Mouse (Mus musculus) bone marrow macrophage, adult 2 months (primary cell): ENCODE results near the gene Gpld1.

Source experiments
- CTCF ChIP-seq: IDR thresholded peaks from 2 replicates; pipeline ENCODE4 v1.5.1; 2012; ENCODE audit warnings: low read depth, mild to moderate bottlenecking, low read length, moderate library complexity
- POLR2A ChIP-seq: IDR thresholded peaks from 2 replicates; pipeline ENCODE4 v1.6.1; 2012; ENCODE audit warnings: mild to moderate bottlenecking, low read depth, low read length, borderline replicate concordance

DNA sequence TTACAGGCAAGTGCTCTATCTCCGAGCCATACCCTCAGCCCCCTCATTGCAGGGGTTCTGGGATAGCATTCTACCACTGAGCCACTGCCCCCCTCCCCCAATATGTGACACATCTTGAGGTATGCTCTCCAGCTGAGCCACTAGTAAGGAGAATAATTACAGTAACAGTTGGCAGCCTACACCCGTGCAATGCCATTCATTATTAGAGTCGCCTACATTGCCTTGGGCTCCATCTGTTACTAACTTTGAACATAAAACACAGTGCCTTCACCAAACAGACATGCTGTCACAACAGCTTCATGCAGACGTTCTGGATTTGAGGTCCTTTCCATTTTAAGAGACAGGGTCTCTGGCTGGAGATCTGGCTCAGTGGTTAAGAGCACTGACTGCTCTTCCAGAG is 33.4 kb downstream of the Gpld1 start:
- TF ChIP-seq POLR2A (no peak), CTCF (no peak)
